Mouse (Mus musculus) kidney, adult 2 months (tissue): Measurements from ENCODE around the gene Rpusd1. TPM values are rescaled to one million over a fixed set of nuclear protein-coding genes. Genes with fewer than 3 reads are reported as not detected.

Source experiments
- DNase-seq: peaks from one replicate; pipeline ENCODE4 v3.0.0; 2021
- H3K27ac ChIP-seq: fragments of 200-500 bp; 2 replicates; pipeline ENCODE4 v1.5.1; 2012; ENCODE audit warnings: low read depth, low read length, control low read depth, inconsistent platforms; ENCODE audit not compliant: insufficient read depth
- H3K27me3 ChIP-seq: fragments of 200-500 bp; replicated peaks from 2 replicates; pipeline ENCODE4 v1.6.1; 2012; ENCODE audit warnings: mild to moderate bottlenecking, moderate library complexity, low read length, inconsistent platforms; ENCODE audit not compliant: control insufficient read depth, insufficient read depth
- H3K36me3 ChIP-seq: fragments of 200-500 bp; 2 replicates; pipeline ENCODE4 v1.6.1; 2012; ENCODE audit warnings: mild to moderate bottlenecking, moderate library complexity, low read length, inconsistent platforms; ENCODE audit not compliant: control insufficient read depth, insufficient read depth
- H3K4me1 ChIP-seq: fragments of 200-500 bp; 2 replicates; pipeline ENCODE4 v1.6.1; 2011; ENCODE audit warnings: low read length; ENCODE audit not compliant: control insufficient read depth, insufficient read depth
- H3K4me3 ChIP-seq: fragments of 200-500 bp; 2 replicates; pipeline ENCODE4 v1.5.1; 2011; ENCODE audit warnings: mild to moderate bottlenecking, low read depth, low read length, control low read depth; ENCODE audit not compliant: insufficient read depth
- CTCF ChIP-seq: fragments of 200-500 bp; conservative IDR thresholded peaks from 2 replicates; pipeline ENCODE4 v1.5.1; 2011; ENCODE audit warnings: low read depth, mild to moderate bottlenecking, control low read depth, low read length, moderate library complexity, mixed read lengths; ENCODE audit not compliant: insufficient read depth, insufficient read length
- POLR2A ChIP-seq: fragments of 200-500 bp; IDR thresholded peaks from one replicate; pipeline ENCODE4 v1.6.1; 2011; ENCODE audit warnings: low read depth, low read length, control low read depth
- WGBS: fragments of 180-500 bp; shearing (Covaris S2); methylation state at CpG from one replicate; pipeline ENCODE4 v1.1.7; 2018; 5-methylcytosine and 5-hydroxymethylcytosine counted together
- polyA plus RNA-seq: library from polyadenylated mRNA; depleted of rRNA; stranded (reverse); fragments of >200 nt; gene quantifications from 2 replicates; pipeline ENCODE4 v1.2.3, GENCODE M21; 2012

The Rpusd1 gene
- polyA plus RNA-seq, 1 experiment = 20.7 TPM

GRCm38 (mm10) chr17:25754241-25754640 lies 26.8 kb downstream of the Rpusd1 start, which contains the start of gene Msln:
Gene Msln (minus strand): TSS chr17:25754378.
- Histone ChIP-seq H3K27ac (no peak within 1 kb of the TSS), H3K27me3 (no peaks in the 10 kb centered on the region), H3K36me3 (no peaks in the 10 kb centered on the region), H3K4me3 (no peak within 1 kb of the TSS), H3K4me1 (no peaks in the 10 kb centered on the region)
- no peak for DNase-seq
- 86% methylated on average over 9 of the region's 9 CpGs for WGBS
- TF ChIP-seq CTCF (no peak), POLR2A (no peak)

- no peaks in the 10 kb centered on the region for H3K27me3 ChIP-seq
- no peaks in the 10 kb centered on the region for H3K4me1 ChIP-seq
- DNase-seq = no peak
- no peak overlapping the region for H3K27ac ChIP-seq
- H3K36me3 ChIP-seq = no peaks in the 10 kb centered on the region
- TF ChIP-seq POLR2A (no peak), CTCF (no peak)
- WGBS = 81% methylated on average over 4 of the region's 4 CpGs
- H3K4me3 ChIP-seq = no peak overlapping the region
Measured at GRCm38 (mm10) chr17:25755086-25755485, 27.6 kb downstream of the Rpusd1 start.

GRCm38 (mm10) chr17:25755627-25756377 lies 28.3 kb downstream of the Rpusd1 start:
- Histone ChIP-seq H3K27ac (no peak overlapping the region), H3K4me1 (no peaks in the 10 kb centered on the region), H3K4me3 (no peak overlapping the region), H3K36me3 (no peaks in the 10 kb centered on the region), H3K27me3 (no peaks in the 10 kb centered on the region)
- WGBS = 21% methylated on average over 4 of the region's 4 CpGs
- peak; percentile 30 for DNase-seq
- TF ChIP-seq CTCF (no peak), POLR2A (no peak)

GRCm38 (mm10) chr17:25756378-25757242 lies 29.1 kb downstream of the Rpusd1 start:
- H3K27me3 ChIP-seq = no peaks in the 10 kb centered on the region
- WGBS = 68% methylated on average over 9 of the region's 9 CpGs
- no peak for TF ChIP-seq CTCF
- TF ChIP-seq POLR2A = no peak

GRCm38 (mm10) chr17:25757691-25758090 lies 30.2 kb downstream of the Rpusd1 start:
- DNase-seq = no peak
- TF ChIP-seq CTCF (no peak), POLR2A (no peak)
- WGBS = 45% methylated on average over 3 of the region's 3 CpGs
- H3K4me3 ChIP-seq = no peak overlapping the region
- no peaks in the 10 kb centered on the region for H3K4me1 ChIP-seq
- no peaks in the 10 kb centered on the region for H3K27me3 ChIP-seq
- no peak overlapping the region for H3K27ac ChIP-seq
- no peaks in the 10 kb centered on the region for H3K36me3 ChIP-seq

More at GRCm38 (mm10) chr17:25756378-25757242, 29.1 kb downstream of the Rpusd1 start:
- Histone ChIP-seq H3K36me3 (no peaks in the 10 kb centered on the region), H3K27ac (no peak overlapping the region), H3K4me1 (no peaks in the 10 kb centered on the region), H3K4me3 (no peak overlapping the region)
- no peak for DNase-seq

GRCm38 (mm10) chr17:25760148-25760547 lies 32.7 kb downstream of the Rpusd1 start:
- no peak for DNase-seq
- Histone ChIP-seq H3K27me3 (no peaks in the 10 kb centered on the region), H3K4me3 (no peak overlapping the region), H3K36me3 (no peaks in the 10 kb centered on the region), H3K4me1 (no peaks in the 10 kb centered on the region), H3K27ac (no peak overlapping the region)
- TF ChIP-seq POLR2A (no peak), CTCF (no peak)
- WGBS = 68% methylated on average over 8 of the region's 8 CpGs

GRCm38 (mm10) chr17:25761561-25761970 lies 34.1 kb downstream of the Rpusd1 start:
- Histone ChIP-seq H3K27me3 (no peaks in the 10 kb centered on the region), H3K36me3 (no peaks in the 10 kb centered on the region), H3K4me1 (no peaks in the 10 kb centered on the region), H3K27ac (no peak overlapping the region), H3K4me3 (no peak overlapping the region)
- WGBS = 56% methylated on average over 4 of the region's 4 CpGs
- TF ChIP-seq POLR2A (no peak), CTCF (no peak)
- DNase-seq = no peak
